Mouse (Mus musculus) frontal cortex, adult 2 months (tissue): ENCODE measurements at regions not wholly inside any gene's neighbourhood (a gene's known extent, or its start where the extent isn't known, plus 50 kb on each side); places are given as distances from the start of the nearest gene placed in this dataset.

Experiments
- DNase-seq, 2 experiments: peaks; one replicate each; pipeline ENCODE4 v3.0.0; 2022; ENCODE audit warnings: low spot score in 1 of 2; ENCODE audit errors: extremely low spot score in 1 of 2

GRCm38 (mm10) chr13:63751196-63751595, 63.8 kb upstream of the Ercc6l2 start:
- DNase-seq: no peak

DNA sequence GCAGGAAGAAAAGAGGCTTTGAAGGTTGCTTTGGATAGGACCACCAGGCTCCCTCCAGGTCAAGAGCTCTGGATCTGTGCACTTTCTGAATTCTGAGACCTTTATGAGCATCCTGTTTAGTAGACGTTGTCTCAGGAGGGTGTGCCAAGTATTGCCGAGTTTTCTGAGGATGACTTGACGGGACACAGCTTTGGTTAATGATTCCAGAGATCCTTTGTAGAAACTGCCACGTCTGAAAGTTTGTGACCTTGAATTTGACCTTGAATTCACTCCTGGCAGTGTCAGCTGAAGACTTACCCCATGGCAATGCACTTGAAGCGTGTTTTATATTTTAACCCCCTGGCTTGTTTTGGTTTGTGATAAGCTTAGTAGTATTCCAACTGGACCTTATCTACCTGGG, 58.0 kb upstream of the Ercc6l2 start:
- no peak for DNase-seq

GRCm38 (mm10) chr13:63761542-63761941, 53.5 kb upstream of the Ercc6l2 start:
- no peak for DNase-seq
